Mouse (Mus musculus): Measurements from ENCODE around the gene Cyb5rl. TPM values are rescaled to one million over a fixed set of nuclear protein-coding genes. Genes with fewer than 3 reads are reported as not detected.
"Not testable (repeated sequence)": the region's sequence is repeated elsewhere in the genome, so short reads cannot be mapped to it uniquely, and the experiment has no call there.

Gene Cyb5rl
- polyA plus RNA-seq, 1 experiment from 2014 or later: 3.6 TPM

DNA sequence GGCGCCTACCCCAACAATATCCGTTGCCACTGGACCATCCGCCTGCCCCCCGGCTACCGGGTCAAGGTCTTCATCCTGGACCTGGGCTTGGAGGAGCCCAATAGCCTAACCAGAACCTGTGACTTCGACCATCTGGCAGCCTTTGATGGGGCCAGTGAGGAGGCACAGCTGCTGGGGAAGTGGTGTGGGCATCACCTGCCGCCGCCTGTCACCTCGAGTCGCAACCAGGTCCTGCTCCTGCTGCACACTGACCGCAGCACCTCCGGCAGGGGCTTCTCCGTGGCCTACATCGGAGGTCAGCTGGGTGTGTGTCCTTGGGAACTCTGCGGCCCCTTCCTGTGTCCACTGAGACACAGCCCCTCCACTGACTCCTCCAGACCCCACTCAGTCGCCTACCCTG lies 40.0 kb downstream of the Cyb5rl start:
- no peaks in the 10 kb centered on the region for H3K27me3 ChIP-seq (replicated peaks; ENCODE audit: control insufficient read depth, insufficient read depth, low read length)
- H3K4me1 ChIP-seq (replicated peaks; ENCODE audit: control insufficient read depth, insufficient read depth, low read length): no peaks in the 10 kb centered on the region
- 84% methylated on average over 16 of the region's 16 CpGs for WGBS
- ATAC-seq: no peak
- H3K9me3 ChIP-seq (ENCODE audit: control insufficient read depth): no peaks in the 10 kb centered on the region
- no peak overlapping the region for H3K4me2 ChIP-seq (replicated peaks; ENCODE audit: low read depth)
- TF ChIP-seq CTCF (IDR thresholded peaks at IDR 0.05; ENCODE audit: low read depth): no peak
- H3K36me3 ChIP-seq (ENCODE audit: control insufficient read depth, insufficient read depth): no peaks in the 10 kb centered on the region
- H3K9ac ChIP-seq (ENCODE audit: low read depth, low read length): no peak overlapping the region
- H3K27ac ChIP-seq (ENCODE audit: low read depth, low read length): no peak overlapping the region
- no peak overlapping the region for H3K4me3 ChIP-seq (ENCODE audit: low read depth, low read length)

DNA sequence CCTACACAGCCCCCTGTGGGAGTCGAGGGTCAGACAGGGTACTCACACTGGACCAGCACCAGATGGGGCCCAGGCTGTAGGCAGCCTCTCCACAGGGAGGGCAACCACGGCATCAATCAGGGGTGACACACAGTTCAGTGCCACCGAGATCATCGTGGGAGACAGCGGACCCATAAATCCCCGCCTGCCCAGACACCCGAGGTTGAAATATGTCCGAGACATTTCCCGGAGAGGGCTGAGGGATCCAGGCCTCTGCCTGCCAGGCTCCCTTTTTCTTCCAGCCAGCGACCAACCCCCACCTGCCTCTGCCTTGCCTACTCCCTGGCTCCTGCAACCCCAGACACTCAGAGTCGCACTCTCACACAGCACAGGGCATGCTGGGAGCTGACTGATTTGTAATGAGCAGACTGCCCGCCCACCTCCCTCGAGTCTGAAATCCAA lies 41.5 kb downstream of the Cyb5rl start:
- no peak for ATAC-seq
- Histone ChIP-seq H3K27me3 (replicated peaks; ENCODE audit: control insufficient read depth, insufficient read depth, low read length) (no peaks in the 10 kb centered on the region), H3K9ac (ENCODE audit: low read depth, low read length) (no peak overlapping the region), H3K9me3 (ENCODE audit: control insufficient read depth) (no peaks in the 10 kb centered on the region), H3K4me1 (replicated peaks; ENCODE audit: control insufficient read depth, insufficient read depth, low read length) (no peaks in the 10 kb centered on the region), H3K36me3 (ENCODE audit: control insufficient read depth, insufficient read depth) (no peaks in the 10 kb centered on the region), H3K27ac (ENCODE audit: low read depth, low read length) (no peak overlapping the region), H3K4me2 (replicated peaks; ENCODE audit: low read depth) (no peak overlapping the region), H3K4me3 (ENCODE audit: low read depth, low read length) (no peak overlapping the region)
- TF ChIP-seq CTCF (IDR thresholded peaks at IDR 0.05; ENCODE audit: low read depth): no peak
- WGBS: 43% methylated on average over 13 of the region's 13 CpGs

- H3K9ac ChIP-seq (ENCODE audit: low read depth, low read length); H3K4me3 ChIP-seq (ENCODE audit: low read depth, low read length); ATAC-seq; H3K36me3 ChIP-seq (ENCODE audit: control insufficient read depth, insufficient read depth); H3K27me3 ChIP-seq (replicated peaks; ENCODE audit: control insufficient read depth, insufficient read depth, low read length); H3K9me3 ChIP-seq (ENCODE audit: control insufficient read depth); H3K27ac ChIP-seq (ENCODE audit: low read depth, low read length); H3K4me2 ChIP-seq (replicated peaks; ENCODE audit: low read depth); H3K4me1 ChIP-seq (replicated peaks; ENCODE audit: control insufficient read depth, insufficient read depth, low read length): not testable (repeated sequence)
- WGBS: 85% methylated on average over 6 of the region's 6 CpGs
Observed at GRCm38 (mm10) chr4:107109181-107109580, 42.4 kb downstream of the Cyb5rl start.

GRCm38 (mm10) chr4:107114278-107114677 lies 47.5 kb downstream of the Cyb5rl start:
- no peak overlapping the region for H3K4me2 ChIP-seq (replicated peaks; ENCODE audit: low read depth)
- ATAC-seq: no peak
- no peak overlapping the region for H3K4me3 ChIP-seq (ENCODE audit: low read depth, low read length)
- 39% methylated on average over 8 of the region's 8 CpGs for WGBS
- H3K4me1 ChIP-seq (replicated peaks; ENCODE audit: control insufficient read depth, insufficient read depth, low read length): no peaks in the 10 kb centered on the region
- no peaks in the 10 kb centered on the region for H3K9me3 ChIP-seq (ENCODE audit: control insufficient read depth)
- no peaks in the 10 kb centered on the region for H3K27me3 ChIP-seq (replicated peaks; ENCODE audit: control insufficient read depth, insufficient read depth, low read length)
- H3K36me3 ChIP-seq (ENCODE audit: control insufficient read depth, insufficient read depth): no peaks in the 10 kb centered on the region
- H3K9ac ChIP-seq (ENCODE audit: low read depth, low read length): no peak overlapping the region
- no peak overlapping the region for H3K27ac ChIP-seq (ENCODE audit: low read depth, low read length)
- no peak for TF ChIP-seq CTCF (IDR thresholded peaks at IDR 0.05; ENCODE audit: low read depth)

- no peak overlapping the region for H3K27ac ChIP-seq (ENCODE audit: low read depth, low read length)
- no peaks in the 10 kb centered on the region for H3K36me3 ChIP-seq (ENCODE audit: control insufficient read depth, insufficient read depth)
- TF ChIP-seq CTCF (IDR thresholded peaks at IDR 0.05; ENCODE audit: low read depth): no peak
- no peaks in the 10 kb centered on the region for H3K4me1 ChIP-seq (replicated peaks; ENCODE audit: control insufficient read depth, insufficient read depth, low read length)
- WGBS: 81% methylated on average over 2 of the region's 2 CpGs
- no peak overlapping the region for H3K9ac ChIP-seq (ENCODE audit: low read depth, low read length)
- ATAC-seq: no peak
- H3K4me2 ChIP-seq (replicated peaks; ENCODE audit: low read depth): no peak overlapping the region
- H3K9me3 ChIP-seq (ENCODE audit: control insufficient read depth): no peaks in the 10 kb centered on the region
- no peak overlapping the region for H3K4me3 ChIP-seq (ENCODE audit: low read depth, low read length)
- no peaks in the 10 kb centered on the region for H3K27me3 ChIP-seq (replicated peaks; ENCODE audit: control insufficient read depth, insufficient read depth, low read length)
Observed at GRCm38 (mm10) chr4:107117741-107118385, 51.1 kb downstream of the Cyb5rl start.

DNA sequence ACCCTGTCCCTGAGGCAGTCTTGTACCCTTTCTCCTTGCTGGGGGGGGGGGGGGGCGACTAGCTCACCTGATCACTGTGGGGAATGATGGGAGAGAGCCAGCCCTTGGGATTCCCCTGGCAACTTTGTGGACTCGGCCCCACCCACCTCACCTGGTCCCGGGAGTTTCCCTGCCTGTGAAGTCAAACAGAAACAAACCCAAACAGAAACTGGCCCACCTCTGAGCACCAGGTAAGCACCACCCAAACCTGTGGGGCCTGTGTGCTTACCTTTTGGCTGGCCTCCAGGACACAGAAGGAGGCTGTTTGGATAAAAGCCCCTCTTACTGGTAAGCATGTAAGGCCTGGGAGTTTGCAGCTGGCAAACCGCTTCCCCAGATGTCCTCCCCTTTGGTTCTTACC lies 52.3 kb downstream of the Cyb5rl start:
- TF ChIP-seq CTCF (IDR thresholded peaks at IDR 0.05; ENCODE audit: low read depth): no peak
- Histone ChIP-seq H3K27me3 (replicated peaks; ENCODE audit: control insufficient read depth, insufficient read depth, low read length) (no peaks in the 10 kb centered on the region), H3K4me2 (replicated peaks; ENCODE audit: low read depth) (no peak overlapping the region), H3K4me3 (ENCODE audit: low read depth, low read length) (no peak overlapping the region), H3K9me3 (ENCODE audit: control insufficient read depth) (no peaks in the 10 kb centered on the region), H3K9ac (ENCODE audit: low read depth, low read length) (no peak overlapping the region), H3K27ac (ENCODE audit: low read depth, low read length) (no peak overlapping the region), H3K36me3 (ENCODE audit: control insufficient read depth, insufficient read depth) (no peaks in the 10 kb centered on the region), H3K4me1 (replicated peaks; ENCODE audit: control insufficient read depth, insufficient read depth, low read length) (no peaks in the 10 kb centered on the region)
- 36% methylated on average over 4 of the region's 4 CpGs for WGBS
- ATAC-seq: no peak

GRCm38 (mm10) chr4:107120676-107121075 lies 53.9 kb downstream of the Cyb5rl start:
- H3K9me3 ChIP-seq (ENCODE audit: control insufficient read depth): no peaks in the 10 kb centered on the region
- TF ChIP-seq CTCF (IDR thresholded peaks at IDR 0.05; ENCODE audit: low read depth): no peak
- 66% methylated on average over 6 of the region's 6 CpGs for WGBS
- H3K4me3 ChIP-seq (ENCODE audit: low read depth, low read length): no peak overlapping the region
- no peak overlapping the region for H3K4me2 ChIP-seq (replicated peaks; ENCODE audit: low read depth)
- no peak for ATAC-seq
- no peak overlapping the region for H3K9ac ChIP-seq (ENCODE audit: low read depth, low read length)
- no peaks in the 10 kb centered on the region for H3K4me1 ChIP-seq (replicated peaks; ENCODE audit: control insufficient read depth, insufficient read depth, low read length)
- no peaks in the 10 kb centered on the region for H3K27me3 ChIP-seq (replicated peaks; ENCODE audit: control insufficient read depth, insufficient read depth, low read length)
- H3K36me3 ChIP-seq (ENCODE audit: control insufficient read depth, insufficient read depth): no peaks in the 10 kb centered on the region
- H3K27ac ChIP-seq (ENCODE audit: low read depth, low read length): no peak overlapping the region

All from intestine, postnatal 0 days (tissue).